Mouse (Mus musculus): ENCODE data around the gene Scgb2a2. TPM values are rescaled to one million over a fixed set of nuclear protein-coding genes. Genes with fewer than 3 reads are reported as not detected.

Scgb2a2 gene
- polyA plus RNA-seq (2014; fragmentation: Illumina TruSeq; extraction: RNeasy Lipid Tissue Mini Kit (QIAGEN cat#74804); ENCODE audit: low read depth, low replicate concordance): not detected

DNA sequence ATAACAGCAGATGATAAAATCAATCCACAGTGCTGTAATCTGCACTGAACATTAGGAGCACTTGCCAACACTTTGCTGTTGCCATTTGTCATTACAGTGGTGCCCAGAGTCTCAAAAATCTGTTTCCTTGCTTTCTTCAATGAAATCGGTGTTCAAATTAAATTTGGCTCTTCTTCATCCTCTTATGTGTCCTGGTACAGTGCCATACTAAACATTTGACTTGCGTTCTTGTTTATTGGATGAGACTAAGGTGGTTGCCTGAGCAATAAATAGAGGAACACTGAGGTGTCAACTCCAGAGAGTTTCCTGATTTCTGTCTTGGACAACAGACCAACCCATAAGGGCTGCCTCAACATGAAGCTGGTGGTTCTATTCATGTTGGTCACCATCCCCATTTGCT lies at the start of gene Scgb2a2:
TSS of gene Scgb2a2 (plus strand) at position 301 of the 400 bp plus-strand sequence.

DNA sequence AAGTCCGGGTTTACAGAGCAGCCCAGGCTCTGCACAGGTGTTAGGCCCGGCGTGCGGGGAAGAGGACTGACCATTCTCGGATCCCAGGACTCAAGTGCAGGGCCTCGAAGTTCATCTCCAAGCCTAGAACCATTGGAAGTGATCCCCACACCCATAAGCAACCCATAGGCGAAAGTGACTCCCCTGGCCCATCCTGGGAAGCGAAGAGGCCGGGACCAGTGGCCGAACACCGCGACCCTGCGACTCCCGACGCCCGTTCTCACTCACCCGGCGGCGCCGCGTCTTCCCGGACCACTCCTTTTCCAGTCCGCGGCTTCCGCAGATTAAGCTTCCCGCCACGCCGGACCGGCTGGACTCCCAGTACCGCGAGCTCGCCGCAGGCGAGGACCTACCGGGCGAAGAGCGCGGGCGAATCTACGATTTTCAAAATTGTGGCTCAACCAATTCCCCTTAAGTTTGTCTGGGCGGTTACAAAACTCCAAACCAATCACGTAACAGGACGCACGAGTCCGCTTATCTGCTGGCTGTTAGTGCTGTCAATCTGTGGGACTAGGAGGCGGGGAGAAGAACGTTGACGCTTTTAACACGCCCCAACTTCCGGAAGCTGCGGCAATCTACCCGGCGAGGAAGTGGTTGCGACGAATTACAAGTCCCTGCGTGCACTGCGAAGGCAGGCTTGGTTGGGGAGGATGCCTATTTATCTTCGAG lies 51.9 kb downstream of the Scgb2a2 start, which contains the start of gene Incenp:
TSS of gene Incenp (minus strand) at position 480 of the 708 bp plus-strand sequence.

Other genes with a start within 250 kb of the Scgb2a2 start
- gene Incenp, start 52.0 kb downstream of the Scgb2a2 start, polyA plus RNA-seq (2014; fragmentation: Illumina TruSeq; extraction: RNeasy Lipid Tissue Mini Kit (QIAGEN cat#74804); ENCODE audit: low read depth, low replicate concordance): 0.34 TPM
- 2,353 TPM for gene Fth1, start 133.0 kb downstream of the Scgb2a2 start, polyA plus RNA-seq (2014; fragmentation: Illumina TruSeq; extraction: RNeasy Lipid Tissue Mini Kit (QIAGEN cat#74804); ENCODE audit: low read depth, low replicate concordance)
- gene Best1, start 154.1 kb downstream of the Scgb2a2 start, polyA plus RNA-seq (2014; fragmentation: Illumina TruSeq; extraction: RNeasy Lipid Tissue Mini Kit (QIAGEN cat#74804); ENCODE audit: low read depth, low replicate concordance): not detected
- gene Rab3il1, start 154.1 kb downstream of the Scgb2a2 start, polyA plus RNA-seq (2014; fragmentation: Illumina TruSeq; extraction: RNeasy Lipid Tissue Mini Kit (QIAGEN cat#74804); ENCODE audit: low read depth, low replicate concordance): 0.45 TPM
- gene Fads3, start 194.0 kb downstream of the Scgb2a2 start, polyA plus RNA-seq (2014; fragmentation: Illumina TruSeq; extraction: RNeasy Lipid Tissue Mini Kit (QIAGEN cat#74804); ENCODE audit: low read depth, low replicate concordance): 0.85 TPM

Measured in liver, adult 10 weeks (tissue).